Mouse (Mus musculus) E14TG2a.4 (cell line): ENCODE measurements around the gene Sfxn5.

Source experiments
- H3K27me3 ChIP-seq: 2 replicates; pipeline ENCODE4 v1.6.1; 2014; ENCODE audit warnings: low read length, control low read depth; ENCODE audit not compliant: insufficient read depth
- H3K36me3 ChIP-seq: 2 replicates; pipeline ENCODE4 v1.6.1; 2014; ENCODE audit warnings: low read length, control low read depth; ENCODE audit not compliant: insufficient read depth
- H3K4me1 ChIP-seq: replicated peaks from 2 replicates; pipeline ENCODE4 v1.6.1; 2014; ENCODE audit warnings: low read depth, low read length, control low read depth
- H3K4me3 ChIP-seq: replicated peaks from 2 replicates; pipeline ENCODE4 v1.5.1; 2014; ENCODE audit warnings: mild to moderate bottlenecking, low read length
- H3K9me3 ChIP-seq: 2 replicates; pipeline ENCODE4 v1.6.1; 2014; ENCODE audit warnings: low read length, control low read depth
- CTCF ChIP-seq: conservative IDR thresholded peaks from 2 replicates; pipeline ENCODE4 v1.5.1; 2014; ENCODE audit warnings: low read length
- NANOG ChIP-seq: IDR thresholded peaks from 2 replicates; pipeline ENCODE4 v1.6.1; 2014; ENCODE audit warnings: borderline replicate concordance, low read length, mixed read lengths
- POU5F1 ChIP-seq: IDR thresholded peaks from 2 replicates; pipeline ENCODE4 v1.6.1; 2014; ENCODE audit warnings: low read length, borderline replicate concordance

The Sfxn5 gene

DNA sequence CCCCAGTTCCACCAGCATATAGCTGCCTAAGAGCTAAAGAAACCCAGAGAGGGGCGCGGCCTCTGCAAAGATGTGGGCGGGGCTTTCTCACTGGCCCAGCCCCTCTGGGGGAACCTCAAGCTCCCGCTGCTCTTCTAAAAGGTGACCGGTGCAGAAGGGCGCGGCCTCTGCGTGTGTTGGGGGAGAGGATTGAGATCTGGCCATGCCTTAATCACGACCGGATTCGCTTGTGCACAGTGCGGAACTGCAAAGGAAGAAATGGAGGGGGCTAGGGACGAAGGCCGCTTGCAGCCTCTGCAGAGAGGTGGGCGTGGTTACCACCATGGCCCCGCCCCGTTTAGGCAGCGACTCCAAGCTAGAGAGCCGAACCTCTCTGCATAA is 41.5 kb upstream of the Sfxn5 start:
- peaks cover 9% of the 10 kb centered on the region; the same call in 1 of the 2 replicates for H3K36me3 ChIP-seq
- H3K9me3 ChIP-seq: no peaks in the 10 kb centered on the region
- no peak for TF ChIP-seq NANOG
- TF ChIP-seq CTCF: no peak
- TF ChIP-seq POU5F1: no peak
- peak overlapping the region; percentile 91 for H3K4me3 ChIP-seq
- peaks cover 42% of the 10 kb centered on the region for H3K27me3 ChIP-seq
- H3K4me1 ChIP-seq: peaks cover 61% of the 10 kb centered on the region

DNA sequence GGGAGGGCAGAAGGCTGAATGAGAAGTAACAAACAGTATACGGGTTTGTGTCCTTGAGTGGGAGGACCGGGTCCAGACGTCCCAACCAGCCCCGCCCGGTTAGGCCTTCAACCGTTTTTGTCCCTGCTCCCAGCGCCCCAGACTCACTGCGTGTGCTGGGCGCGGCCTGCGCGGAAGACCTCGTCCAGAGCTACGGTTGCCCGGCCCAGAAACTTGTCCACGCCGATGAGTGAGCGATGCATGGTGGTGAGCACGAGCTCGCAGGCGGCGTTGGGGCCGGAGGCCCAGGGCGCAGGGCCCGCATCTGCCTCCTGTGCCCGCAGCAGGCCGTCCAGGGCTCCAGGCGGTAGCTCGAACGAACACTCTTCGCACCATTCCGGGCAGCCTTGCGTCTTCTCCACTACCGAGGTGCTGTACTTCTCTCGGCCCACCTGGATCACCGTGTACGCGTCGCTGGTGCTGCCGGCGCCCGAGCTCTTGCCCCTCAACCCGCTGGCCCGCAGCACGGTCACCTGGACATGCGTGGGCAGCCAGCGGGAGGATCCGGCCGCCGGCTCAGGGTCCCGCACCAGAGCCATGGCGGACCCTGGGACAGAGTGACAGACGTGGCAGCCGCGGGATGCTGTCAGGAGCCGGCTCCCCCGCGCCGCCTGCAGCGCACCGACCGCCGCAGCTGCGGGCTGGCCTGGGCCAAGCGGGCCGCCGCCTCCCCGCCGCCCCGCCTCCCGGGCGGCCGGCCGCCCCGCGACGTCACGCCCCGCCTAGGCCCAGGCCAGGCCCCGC is 40.9 kb upstream of the Sfxn5 start, which contains the start of gene Rab11fip5:
Rab11fip5 (minus strand) TSS at position 684 of the 783 bp plus-strand sequence.
- peaks cover 42% of the 10 kb centered on the region for H3K27me3 ChIP-seq
- H3K4me1 ChIP-seq: peaks cover 60% of the 10 kb centered on the region
- H3K36me3 ChIP-seq: peaks cover 9% of the 10 kb centered on the region; the same call in 1 of the 2 replicates
- TF ChIP-seq NANOG: no peak
- TF ChIP-seq CTCF: no peak
- no peak for TF ChIP-seq POU5F1
- H3K4me3 ChIP-seq: peak within 1 kb of the TSS; percentile 91
- no peaks in the 10 kb centered on the region for H3K9me3 ChIP-seq

DNA sequence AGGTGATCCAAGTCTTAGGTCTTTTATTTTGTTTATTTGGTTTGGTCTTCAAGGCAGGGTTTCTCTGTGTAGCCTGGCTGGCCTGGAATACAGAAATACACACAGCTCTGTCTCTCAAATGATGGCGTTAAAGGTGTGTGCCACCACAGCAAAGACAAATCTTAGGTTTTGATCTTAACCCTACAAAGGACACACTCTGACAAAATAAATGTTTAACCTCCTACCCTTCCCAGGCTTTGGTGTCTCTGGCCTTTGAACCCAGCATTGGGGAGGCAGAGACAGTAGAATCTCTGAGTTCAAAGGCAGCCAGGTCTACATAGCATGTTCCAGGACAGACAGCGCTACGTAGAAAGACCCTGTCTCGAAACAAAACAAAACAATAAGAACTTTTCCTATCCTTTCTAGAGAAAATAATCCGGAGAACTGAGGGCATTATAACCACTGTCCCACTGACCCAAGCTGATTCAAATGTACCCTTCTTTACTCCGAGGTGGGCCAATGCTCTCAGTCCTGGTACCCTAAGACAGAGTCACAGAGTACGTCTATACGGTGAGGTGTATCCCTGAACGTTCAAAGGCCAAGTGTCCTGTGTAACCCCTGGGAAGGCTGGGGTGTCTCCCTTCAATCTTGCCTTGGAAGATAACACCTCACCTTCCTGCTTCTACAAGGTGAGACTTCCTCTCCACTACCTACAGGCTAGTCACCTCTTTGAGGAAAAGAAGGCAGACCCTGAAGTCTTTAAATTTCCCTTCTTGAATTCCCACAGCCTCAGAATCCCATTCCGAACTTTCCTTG is 40.0 kb upstream of the Sfxn5 start:
- Histone ChIP-seq H3K4me3 (peak overlapping the region; percentile 91), H3K27me3 (peaks cover 42% of the 10 kb centered on the region), H3K36me3 (peaks cover 9% of the 10 kb centered on the region; the same call in 1 of the 2 replicates), H3K9me3 (no peaks in the 10 kb centered on the region), H3K4me1 (peaks cover 52% of the 10 kb centered on the region)
- TF ChIP-seq POU5F1: no peak
- no peak for TF ChIP-seq CTCF
- TF ChIP-seq NANOG: no peak

DNA sequence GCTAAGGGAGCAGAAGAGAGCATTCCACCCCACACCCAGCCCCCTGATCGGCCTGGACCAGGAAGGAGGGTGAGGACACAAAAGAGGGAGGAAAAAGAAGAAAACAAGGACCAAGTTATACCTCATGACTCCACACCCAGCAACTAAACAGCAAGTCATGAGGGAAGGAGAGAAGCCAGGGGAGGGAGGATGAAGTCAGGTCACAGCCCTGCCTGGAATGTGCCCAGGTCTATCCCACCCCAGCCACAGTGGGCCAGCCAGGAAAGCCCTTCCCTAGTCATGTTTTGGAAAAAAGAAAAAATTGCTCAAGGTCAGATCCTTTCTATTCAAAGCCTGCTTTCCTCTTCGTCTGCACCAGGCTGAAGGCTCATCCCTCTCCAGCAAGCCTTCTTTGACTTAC is 39.3 kb upstream of the Sfxn5 start:
- Histone ChIP-seq H3K9me3 (no peaks in the 10 kb centered on the region), H3K4me3 (no peak overlapping the region), H3K4me1 (peaks cover 45% of the 10 kb centered on the region), H3K27me3 (peaks cover 42% of the 10 kb centered on the region), H3K36me3 (peaks cover 9% of the 10 kb centered on the region; the same call in 1 of the 2 replicates)
- no peak for TF ChIP-seq POU5F1
- no peak for TF ChIP-seq CTCF
- TF ChIP-seq NANOG: no peak

DNA sequence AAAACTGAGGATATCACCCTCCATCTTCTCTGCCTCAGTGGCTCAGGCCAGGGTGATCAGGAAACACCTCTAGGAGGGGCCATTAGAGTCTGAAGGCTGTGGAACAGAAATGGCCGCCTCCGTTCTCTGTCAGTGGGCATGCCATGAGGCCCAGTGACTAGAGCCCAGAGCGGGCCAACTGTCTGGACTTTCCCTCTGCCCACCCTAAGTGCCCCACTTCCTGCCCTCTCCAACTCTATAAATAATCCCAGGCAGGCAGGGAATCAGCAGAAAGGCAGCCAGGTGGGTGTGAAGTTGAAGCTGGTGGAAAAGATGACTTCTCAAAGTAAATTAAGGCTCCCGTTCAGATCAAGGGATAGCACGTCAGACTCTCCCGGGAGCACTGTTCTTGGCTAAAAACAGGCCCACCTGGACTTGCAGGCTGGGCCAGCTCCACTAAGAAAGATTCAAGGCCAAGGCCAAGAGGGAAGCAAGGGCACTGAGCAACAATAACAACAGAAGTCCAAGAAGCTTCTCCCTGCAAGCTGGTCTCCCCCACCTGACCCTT is 38.7 kb upstream of the Sfxn5 start:
- Histone ChIP-seq H3K9me3 (no peaks in the 10 kb centered on the region), H3K27me3 (peaks cover 41% of the 10 kb centered on the region), H3K4me3 (no peak overlapping the region), H3K36me3 (peaks cover 9% of the 10 kb centered on the region; the same call in 1 of the 2 replicates), H3K4me1 (peaks cover 40% of the 10 kb centered on the region)
- no peak for TF ChIP-seq POU5F1
- no peak for TF ChIP-seq NANOG
- no peak for TF ChIP-seq CTCF

DNA sequence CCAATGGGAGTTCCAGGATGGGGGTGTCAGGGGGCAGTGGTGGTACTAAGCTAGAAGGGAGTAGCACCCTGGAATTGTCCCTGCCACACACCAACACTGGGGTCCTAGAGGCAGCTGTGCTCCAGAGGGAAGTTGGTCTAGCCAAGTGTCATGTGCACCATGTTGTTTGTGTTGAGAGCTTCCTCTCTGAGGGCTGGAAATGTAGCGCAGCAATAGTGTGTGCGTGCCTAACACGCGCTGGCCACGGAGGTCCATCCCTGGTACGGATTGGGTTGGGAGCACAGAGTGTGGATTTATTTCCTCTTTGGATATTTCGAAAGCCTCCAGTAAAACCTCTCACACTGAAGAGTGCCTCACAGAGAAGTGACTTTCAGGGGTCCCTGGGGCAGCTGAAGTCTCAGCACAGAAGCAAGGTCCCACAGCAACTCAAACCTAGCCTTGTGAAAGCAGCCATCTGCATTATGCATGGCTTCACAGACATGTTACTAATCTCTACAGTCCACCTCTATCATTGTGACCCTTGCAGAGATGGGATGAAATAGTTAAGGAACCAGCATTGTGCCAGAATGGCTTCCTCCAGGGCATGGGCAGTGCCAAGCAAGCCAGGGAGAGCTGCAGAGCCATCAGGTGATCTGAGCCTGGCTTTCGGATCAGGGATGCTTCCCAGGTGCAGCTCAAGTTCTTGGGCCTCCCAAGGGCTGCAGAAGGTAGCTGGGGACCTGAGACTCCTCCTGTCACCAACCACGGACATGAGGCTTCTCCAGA is 37.6 kb upstream of the Sfxn5 start:
- H3K9me3 ChIP-seq: no peaks in the 10 kb centered on the region
- no peak for TF ChIP-seq CTCF
- TF ChIP-seq POU5F1: no peak
- TF ChIP-seq NANOG: no peak
- H3K4me3 ChIP-seq: no peak overlapping the region
- peaks cover 37% of the 10 kb centered on the region for H3K27me3 ChIP-seq
- peaks cover 9% of the 10 kb centered on the region; the same call in 1 of the 2 replicates for H3K36me3 ChIP-seq
- H3K4me1 ChIP-seq: peaks cover 29% of the 10 kb centered on the region

DNA sequence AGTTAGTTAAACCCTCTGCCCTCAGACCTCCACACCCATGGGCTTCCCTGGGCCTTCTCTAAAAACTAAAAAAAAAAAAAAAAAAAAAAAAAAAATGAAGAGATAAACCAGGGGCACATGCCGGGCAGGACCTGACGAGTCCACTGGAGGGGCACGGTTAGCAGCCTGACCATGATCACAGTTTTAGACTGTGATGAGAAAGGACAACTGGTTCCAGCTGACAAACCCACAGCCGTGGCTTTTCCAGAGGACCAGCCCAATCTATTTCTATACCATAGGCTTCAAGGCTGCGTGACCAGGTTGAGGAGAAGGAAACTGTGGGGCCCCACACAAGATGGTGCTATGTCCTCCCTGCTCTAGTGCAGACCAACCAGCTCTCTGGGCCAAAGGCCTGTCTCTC is 36.8 kb upstream of the Sfxn5 start:
- Histone ChIP-seq H3K36me3 (peaks cover 9% of the 10 kb centered on the region; the same call in 1 of the 2 replicates), H3K27me3 (peaks cover 37% of the 10 kb centered on the region), H3K9me3 (no peaks in the 10 kb centered on the region), H3K4me3 (no peak overlapping the region), H3K4me1 (peaks cover 21% of the 10 kb centered on the region)
- TF ChIP-seq NANOG (no peak), POU5F1 (no peak), CTCF (no peak)
